Mouse (Mus musculus): Measurements from ENCODE around the gene Asphd2. TPM values are rescaled to one million over a fixed set of nuclear protein-coding genes. Genes with fewer than 3 reads are reported as not detected.
A peak's percentile ranks its signal among the peaks of the same experiment; 100 is the strongest.

Gene Asphd2
- total RNA-seq, 2 experiments from 2014 or later: not detected

DNA sequence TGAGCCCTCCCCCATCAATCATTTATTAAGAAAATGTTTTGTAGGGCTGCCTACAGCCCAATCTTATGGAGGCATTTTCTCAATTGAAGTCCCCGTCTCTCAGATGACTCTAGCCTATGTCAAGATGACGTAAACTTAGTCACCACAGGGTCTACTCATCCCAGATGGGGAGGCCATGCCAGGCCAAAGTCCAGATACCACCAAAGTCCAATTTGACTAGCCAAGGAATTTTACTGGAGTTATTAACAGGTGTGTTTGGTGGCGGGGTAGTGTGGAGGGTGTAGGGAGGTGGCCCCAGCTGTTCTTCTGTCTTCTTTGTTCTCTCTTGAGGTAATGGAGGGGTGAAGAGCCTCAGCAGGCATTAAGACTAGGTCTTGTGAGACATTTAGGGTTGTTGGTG, 34.6 kb downstream of the Asphd2 start:
- ATAC-seq (replicated peaks; ENCODE audit: low FRiP score, low TSS enrichment, poor library complexity, severe bottlenecking): no peak

GRCm38 (mm10) chr5:112359520-112359919, 35.1 kb downstream of the Asphd2 start:
- peak; percentile 81 for ATAC-seq (replicated peaks; ENCODE audit: low FRiP score, low TSS enrichment, poor library complexity, severe bottlenecking)

- no peak for ATAC-seq (replicated peaks; ENCODE audit: low FRiP score, low TSS enrichment, poor library complexity, severe bottlenecking)
These were observed 38.3 kb downstream of the Asphd2 start for GRCm38 (mm10) chr5:112356322-112356721.

DNA sequence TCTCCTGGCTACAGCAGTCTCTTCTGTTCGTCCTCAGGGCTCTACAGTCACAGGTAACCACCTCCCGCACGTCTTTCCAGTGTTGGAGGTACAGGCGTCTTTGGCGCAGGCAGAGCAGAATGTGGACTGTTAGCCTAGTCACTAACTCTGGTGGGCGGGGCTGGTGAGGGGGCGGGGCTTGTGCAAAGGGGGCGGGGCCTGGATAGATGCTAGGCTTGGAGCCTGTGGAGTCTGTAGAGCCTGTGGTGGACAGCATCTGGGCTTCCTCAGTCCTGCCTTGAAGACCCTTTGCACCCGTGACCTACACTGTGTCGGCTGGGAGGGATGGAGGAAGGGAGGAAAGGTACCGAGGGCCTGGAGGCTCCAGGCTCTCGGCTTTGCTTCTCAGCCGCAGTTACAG, 38.8 kb downstream of the Asphd2 start, which contains the start of gene Gm6583:
TSS of gene Gm6583 (minus strand) at position 124 of the 400 bp plus-strand sequence.
- ATAC-seq (replicated peaks; ENCODE audit: low FRiP score, low TSS enrichment, poor library complexity, severe bottlenecking): no peak

DNA sequence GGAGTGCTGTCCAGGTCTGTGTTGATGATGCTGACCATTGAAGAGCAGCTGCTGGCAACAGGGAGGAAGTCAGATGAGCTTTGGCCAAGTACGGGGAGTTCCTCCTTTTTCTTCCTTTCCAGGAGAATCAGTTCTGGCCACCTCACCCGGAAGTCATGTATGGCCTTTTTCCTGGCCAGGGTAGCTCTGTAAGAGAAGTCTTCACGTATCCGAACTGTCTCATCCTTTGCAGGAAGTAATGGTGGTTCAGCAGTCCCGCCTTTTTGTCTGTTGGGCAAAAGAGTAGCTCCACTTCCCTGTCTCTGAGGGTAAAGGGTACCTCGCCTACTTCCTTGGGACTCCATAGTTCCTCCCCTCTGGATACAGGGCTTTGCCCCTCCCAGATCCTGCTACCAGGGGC, 39.2 kb downstream of the Asphd2 start:
- ATAC-seq (replicated peaks; ENCODE audit: low FRiP score, low TSS enrichment, poor library complexity, severe bottlenecking): no peak

DNA sequence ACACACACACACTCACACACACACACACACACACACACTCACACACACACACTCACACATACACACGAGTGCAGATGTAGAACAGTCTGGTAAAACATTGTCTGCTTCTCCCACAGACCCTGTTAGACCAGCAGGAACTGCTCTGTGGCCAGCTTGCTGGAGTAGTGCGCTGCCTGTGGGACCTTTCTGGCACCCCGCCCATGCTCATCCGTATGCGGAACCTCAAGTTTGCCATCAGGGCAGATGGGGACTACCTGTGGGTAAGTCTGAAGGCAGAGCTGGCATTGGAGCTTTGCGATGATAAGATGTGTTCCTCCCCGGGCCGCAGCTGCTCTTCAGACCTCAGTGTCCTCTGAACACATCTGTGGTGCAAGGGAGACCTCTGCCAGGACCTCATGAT, 45.5 kb downstream of the Asphd2 start:
- ATAC-seq (replicated peaks; ENCODE audit: low FRiP score, low TSS enrichment, poor library complexity, severe bottlenecking): no peak

- ATAC-seq (replicated peaks; ENCODE audit: low FRiP score, low TSS enrichment, poor library complexity, severe bottlenecking): no peak
These were observed 48.3 kb downstream of the Asphd2 start for GRCm38 (mm10) chr5:112346211-112346965.

DNA sequence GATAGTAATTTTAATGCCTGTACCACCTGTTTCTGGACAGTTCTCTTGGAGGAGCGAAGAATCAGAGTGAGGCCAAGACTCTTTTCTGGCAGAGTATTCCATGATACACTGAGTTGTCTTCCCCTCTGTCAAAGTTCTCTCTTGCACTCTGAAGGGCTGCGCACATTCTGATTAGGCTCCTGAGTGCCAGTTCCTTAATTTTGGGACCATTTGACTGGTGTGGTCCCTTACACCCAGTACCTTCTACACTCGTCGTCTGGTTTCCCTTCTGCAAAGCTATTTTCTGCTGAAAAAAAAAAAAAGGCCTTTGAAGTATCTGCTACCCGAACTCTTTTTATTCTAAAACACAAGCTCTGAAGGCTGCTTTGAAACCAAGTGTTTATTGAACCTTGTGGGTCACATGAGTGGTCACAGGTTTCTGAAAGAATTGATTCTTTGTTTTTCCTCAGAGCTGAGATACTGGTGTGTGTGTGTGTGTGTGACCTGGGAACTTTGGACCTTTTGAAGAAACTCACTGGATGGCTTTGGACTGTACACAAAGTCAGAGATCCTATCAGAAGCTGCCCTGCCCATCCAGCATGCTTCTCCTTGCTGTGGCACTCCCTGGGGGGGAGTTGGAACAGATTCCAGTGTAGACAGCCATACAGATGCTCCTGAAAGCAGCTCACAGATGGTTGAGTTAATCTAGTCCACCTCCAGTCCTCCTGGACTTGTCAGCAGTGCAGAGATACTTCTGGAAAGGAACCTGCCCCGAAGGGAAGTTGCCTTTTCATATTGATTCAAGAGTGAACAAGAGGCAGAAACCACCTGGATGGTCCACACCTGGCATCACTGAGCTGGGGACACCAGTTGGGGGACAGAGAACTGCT, 50.3 kb downstream of the Asphd2 start:
- ATAC-seq (replicated peaks; ENCODE audit: low FRiP score, low TSS enrichment, poor library complexity, severe bottlenecking): no peak

GRCm38 (mm10) chr5:112343205-112343595, 51.5 kb downstream of the Asphd2 start:
- peak; percentile 46 for ATAC-seq (replicated peaks; ENCODE audit: low FRiP score, low TSS enrichment, poor library complexity, severe bottlenecking)

DNA sequence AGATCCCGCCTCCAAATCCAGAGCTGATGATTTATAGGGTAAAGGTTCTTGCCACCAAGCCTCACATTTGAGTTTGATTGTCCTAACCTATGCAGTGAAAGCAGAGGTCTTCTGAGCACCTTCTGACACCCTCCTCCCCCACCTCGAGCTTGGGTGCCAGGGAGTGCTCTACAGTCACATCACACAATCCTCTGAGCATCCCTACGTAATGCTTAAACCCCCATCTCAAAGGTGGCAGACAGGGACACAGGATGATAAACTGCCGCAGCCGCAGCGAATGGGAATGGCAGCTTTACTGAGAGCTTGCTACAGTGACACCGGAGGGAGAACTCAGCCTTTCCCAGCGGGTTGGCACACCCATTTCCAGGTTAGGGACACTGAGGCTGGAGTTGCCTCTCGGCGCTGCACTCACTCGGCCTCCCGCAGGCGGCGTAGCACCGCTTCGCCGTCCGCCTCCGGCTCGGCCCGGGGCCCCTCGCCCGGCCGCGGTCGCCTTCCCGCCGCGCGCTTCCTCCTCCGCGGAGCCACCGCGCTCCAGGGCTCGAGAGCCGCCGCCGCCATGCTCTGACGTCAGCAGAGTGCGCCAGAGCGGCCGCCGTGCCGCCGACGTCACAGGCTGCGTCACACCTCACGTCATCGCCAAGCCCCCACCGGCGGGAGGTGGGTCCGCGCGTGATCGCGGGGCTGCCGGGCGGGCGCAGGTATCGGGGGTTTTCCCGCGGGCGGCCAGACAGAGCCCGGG, 52.0 kb downstream of the Asphd2 start, which contains the start of the genes Srrd and Hps4:
TSS of gene Srrd (minus strand) at position 578 of the 742 bp plus-strand sequence.
TSS of gene Hps4 (plus strand) at position 621 of the 742 bp plus-strand sequence.
- peak; percentile 71 for ATAC-seq (replicated peaks; ENCODE audit: low FRiP score, low TSS enrichment, poor library complexity, severe bottlenecking)

DNA sequence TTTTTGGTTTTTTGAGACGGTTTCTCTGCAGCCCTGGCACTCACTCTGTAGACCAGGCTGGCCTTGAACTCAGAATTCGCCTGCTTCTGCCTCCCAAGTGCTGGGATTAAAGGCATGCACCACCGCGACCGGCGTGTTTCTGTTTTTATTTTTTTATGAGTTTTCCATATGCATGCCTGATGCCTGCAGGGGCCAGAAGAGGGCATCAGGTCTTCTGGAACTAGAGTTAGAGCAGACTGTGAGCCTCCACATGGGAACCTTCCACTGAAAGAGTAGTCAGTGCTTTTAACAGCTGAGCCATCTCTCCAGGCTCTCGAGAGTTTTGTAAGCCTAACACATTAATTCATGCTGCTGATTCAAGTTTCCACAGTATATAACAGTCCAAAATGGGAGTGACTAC, 55.5 kb downstream of the Asphd2 start:
- ATAC-seq (replicated peaks; ENCODE audit: low FRiP score, low TSS enrichment, poor library complexity, severe bottlenecking): no peak

GRCm38 (mm10) chr5:112337004-112337403, 57.7 kb downstream of the Asphd2 start:
- no peak for ATAC-seq (replicated peaks; ENCODE audit: low FRiP score, low TSS enrichment, poor library complexity, severe bottlenecking)

GRCm38 (mm10) chr5:112335473-112335872, 59.2 kb downstream of the Asphd2 start:
- peak; percentile 73 for ATAC-seq (replicated peaks; ENCODE audit: low FRiP score, low TSS enrichment, poor library complexity, severe bottlenecking)

Other genes with a start within 250 kb of the Asphd2 start
- not detected in 2 replicates for gene Cryba4, start 142.3 kb downstream of the Asphd2 start, total RNA-seq (2014; fragmentation: Nextera tagmentation)
- gene Cryba4, start 142.3 kb downstream of the Asphd2 start, total RNA-seq (2017): not detected in 2 replicates
- not detected in 2 replicates for gene Crybb1, start 139.1 kb downstream of the Asphd2 start, total RNA-seq (2014; fragmentation: Nextera tagmentation)
- gene Crybb1, start 139.1 kb downstream of the Asphd2 start, total RNA-seq (2017): not detected in 2 replicates
- gene Tpst2, start 118.2 kb downstream of the Asphd2 start, total RNA-seq (2014; fragmentation: Nextera tagmentation): 37.4 and 43.4 TPM in 2 replicates
- 17.6 and 27.3 TPM in 2 replicates for gene Tpst2, start 118.2 kb downstream of the Asphd2 start, total RNA-seq (2017)
- gene Tfip11, start 68.5 kb downstream of the Asphd2 start, total RNA-seq (2014; fragmentation: Nextera tagmentation): 32.1 and 33.3 TPM in 2 replicates
- gene Tfip11, start 68.5 kb downstream of the Asphd2 start, total RNA-seq (2017): 14.7 and 22.6 TPM in 2 replicates
- 17.6 and 30.6 TPM in 2 replicates for gene Srrd, start 51.8 kb downstream of the Asphd2 start, total RNA-seq (2014; fragmentation: Nextera tagmentation)
- 16.2 and 18.7 TPM in 2 replicates for gene Srrd, start 51.8 kb downstream of the Asphd2 start, total RNA-seq (2017)
- 18.6 and 41.1 TPM in 2 replicates for gene Hps4, start 51.8 kb downstream of the Asphd2 start, total RNA-seq (2014; fragmentation: Nextera tagmentation)
- 5.9 and 9.6 TPM in 2 replicates for gene Hps4, start 51.8 kb downstream of the Asphd2 start, total RNA-seq (2017)
- not detected in 2 replicates for gene Gm6583, start 38.8 kb downstream of the Asphd2 start, total RNA-seq (2014; fragmentation: Nextera tagmentation)
- gene Gm6583, start 38.8 kb downstream of the Asphd2 start, total RNA-seq (2017): not detected in 2 replicates
- gene Gm6588, start 54.6 kb upstream of the Asphd2 start, total RNA-seq (2014; fragmentation: Nextera tagmentation): not detected in 2 replicates
- gene Gm6588, start 54.6 kb upstream of the Asphd2 start, total RNA-seq (2017): not detected in 2 replicates
- gene Sez6l, start 182.3 kb upstream of the Asphd2 start, total RNA-seq (2014; fragmentation: Nextera tagmentation): not detected in 2 replicates
- gene Sez6l, start 182.3 kb upstream of the Asphd2 start, total RNA-seq (2017): not detected in 2 replicates

Measured in megakaryocyte-erythroid progenitor cell, adult 5-6 weeks (primary cell).